Mouse (Mus musculus) spleen, postnatal 4 days (tissue): ENCODE measurements at regions not wholly inside any gene's neighbourhood (a gene's known extent, or its start where the extent isn't known, plus 50 kb on each side); places are given as distances from the start of the nearest gene placed in this dataset.

ENCODE experiments used
- DNase-seq, 2 experiments: peaks; one replicate each; pipeline ENCODE4 v3.0.0; 2022; ENCODE audit warnings: low spot score in 2 of 2

- no peak for DNase-seq
Observed at GRCm38 (mm10) chr14:58691129-58691828, 451.4 kb downstream of the 1700129C05Rik start.

- DNase-seq, result no peak
Observed at GRCm38 (mm10) chr14:58687814-58688213, 454.9 kb downstream of the 1700129C05Rik start.

GRCm38 (mm10) chr14:58678781-58679180 is 463.9 kb downstream of the 1700129C05Rik start:
- DNase-seq, result no peak

- DNase-seq, result no peak
Observed at GRCm38 (mm10) chr14:58678126-58678656, 464.5 kb downstream of the 1700129C05Rik start.

- no peak for DNase-seq
Observed at GRCm38 (mm10) chr14:58675146-58675545, 467.5 kb downstream of the 1700129C05Rik start.

- no peak for DNase-seq
Observed at GRCm38 (mm10) chr14:58663946-58664345, 478.7 kb downstream of the 1700129C05Rik start.

- DNase-seq, result no peak
Observed at GRCm38 (mm10) chr14:58662601-58663000, 480.1 kb downstream of the 1700129C05Rik start.

DNA sequence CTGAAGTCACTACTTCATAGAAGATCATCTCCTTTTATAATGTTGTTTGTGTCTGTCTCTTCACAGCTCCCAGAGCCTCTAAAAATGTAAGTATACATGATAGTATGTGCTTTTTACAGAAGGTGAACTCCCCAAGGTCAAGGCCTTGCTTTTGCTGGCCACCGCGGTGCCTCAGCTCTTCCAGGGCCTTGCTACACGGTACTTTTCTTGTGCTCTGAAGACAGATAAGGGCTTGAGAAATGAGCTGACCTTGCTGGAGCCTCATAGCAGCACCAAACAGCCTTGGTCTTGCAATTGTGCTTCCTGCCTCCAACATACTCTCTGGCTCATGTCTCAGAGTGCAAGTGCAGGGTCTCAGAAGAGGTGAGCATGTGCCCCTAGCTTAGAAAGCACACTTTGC is 481.3 kb downstream of the 1700129C05Rik start:
- no peak for DNase-seq

DNA sequence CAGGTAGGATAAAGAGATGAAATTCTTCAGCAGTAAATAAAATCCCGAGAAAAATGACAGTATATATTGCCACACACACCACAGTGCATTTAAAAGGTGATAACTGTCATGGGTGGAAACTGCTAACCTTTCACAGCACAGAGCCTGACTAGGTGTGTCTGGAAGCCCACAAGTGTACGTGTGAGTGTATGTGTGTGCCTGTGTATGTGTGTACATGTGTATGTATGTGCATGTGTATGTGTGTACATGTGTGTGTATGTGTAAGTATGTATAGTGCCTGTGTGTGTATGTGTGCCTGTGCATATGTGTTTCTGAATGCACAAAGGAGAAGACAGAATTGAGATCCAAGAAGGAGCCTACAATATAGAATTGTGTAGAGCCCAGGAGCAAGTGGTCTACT is 485.4 kb downstream of the 1700129C05Rik start:
- DNase-seq, result no peak

DNA sequence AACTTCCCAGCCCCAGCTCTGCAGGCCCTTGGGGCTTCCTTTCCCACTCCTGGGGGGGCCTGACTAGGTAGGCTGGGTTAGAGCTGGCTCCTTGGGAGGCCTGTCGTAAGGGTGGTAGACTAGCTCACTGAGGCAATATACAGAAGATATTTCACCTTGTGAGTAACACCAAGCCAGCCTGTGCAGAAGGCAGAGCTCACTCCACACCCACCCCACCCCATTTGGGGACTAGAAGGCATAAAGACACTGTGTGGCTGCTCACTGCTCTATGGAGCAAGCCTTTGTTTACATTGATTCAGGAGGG is 485.8 kb downstream of the 1700129C05Rik start:
- DNase-seq, result no peak

- no peak for DNase-seq
Observed at GRCm38 (mm10) chr14:58656212-58656934, 486.3 kb downstream of the 1700129C05Rik start.

DNA sequence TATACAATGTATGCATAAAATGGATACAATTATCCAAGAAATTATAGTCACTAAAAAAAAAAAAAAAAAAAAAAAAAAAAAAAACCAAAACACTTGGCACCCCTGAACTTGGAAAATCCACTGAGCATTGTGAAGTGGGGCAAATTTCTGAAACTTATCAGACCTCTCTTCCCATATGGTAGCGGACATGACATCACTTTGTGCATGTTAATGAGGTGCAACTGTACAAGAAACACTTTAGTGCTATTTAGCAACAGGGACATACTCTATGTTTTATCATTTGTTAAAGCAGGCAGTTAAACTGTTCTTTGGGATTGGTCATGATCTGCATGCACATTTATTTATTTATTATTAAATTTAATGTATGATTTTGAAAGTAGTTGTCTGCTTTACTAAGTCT is 489.7 kb downstream of the 1700129C05Rik start:
- no peak for DNase-seq

DNA sequence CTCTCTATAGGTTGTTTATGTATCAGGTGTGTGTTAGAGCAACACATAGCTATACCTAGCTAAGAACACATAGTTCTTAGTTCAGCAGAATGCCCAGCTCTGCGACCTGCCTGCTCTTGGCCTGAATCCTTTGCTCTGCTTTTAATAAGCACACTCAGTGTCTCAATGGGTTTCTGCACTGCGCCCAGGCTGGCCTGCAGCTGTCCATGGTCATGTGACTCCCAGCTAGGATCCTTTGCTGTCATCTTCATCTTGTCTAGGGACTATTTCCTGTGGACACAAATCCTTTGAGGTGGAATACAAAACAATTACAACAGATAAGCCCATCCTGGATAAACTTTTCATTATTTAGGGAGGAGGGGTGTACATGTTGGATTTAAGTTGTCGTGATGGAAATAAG is 490.7 kb downstream of the 1700129C05Rik start:
- no peak for DNase-seq

GRCm38 (mm10) chr14:58651210-58651609 is 491.5 kb downstream of the 1700129C05Rik start:
- no peak for DNase-seq

DNA sequence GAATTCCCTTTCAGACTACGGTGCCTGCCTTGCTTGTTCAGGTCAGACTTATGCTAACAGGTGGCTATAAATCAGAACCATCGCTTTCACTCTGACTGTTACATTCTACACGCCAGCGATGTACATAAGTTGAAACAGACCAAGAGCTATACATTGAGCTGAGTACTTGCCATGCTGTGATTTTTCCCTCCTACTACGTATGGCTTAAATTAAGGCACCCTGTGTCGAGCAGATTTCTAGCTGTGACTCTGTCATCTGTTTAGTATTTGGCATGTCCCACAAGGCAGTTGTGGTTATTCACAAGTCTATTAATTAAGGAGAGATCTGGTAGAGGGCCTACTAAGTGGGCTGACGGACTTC is 504.4 kb downstream of the 1700129C05Rik start:
- no peak for DNase-seq

DNA sequence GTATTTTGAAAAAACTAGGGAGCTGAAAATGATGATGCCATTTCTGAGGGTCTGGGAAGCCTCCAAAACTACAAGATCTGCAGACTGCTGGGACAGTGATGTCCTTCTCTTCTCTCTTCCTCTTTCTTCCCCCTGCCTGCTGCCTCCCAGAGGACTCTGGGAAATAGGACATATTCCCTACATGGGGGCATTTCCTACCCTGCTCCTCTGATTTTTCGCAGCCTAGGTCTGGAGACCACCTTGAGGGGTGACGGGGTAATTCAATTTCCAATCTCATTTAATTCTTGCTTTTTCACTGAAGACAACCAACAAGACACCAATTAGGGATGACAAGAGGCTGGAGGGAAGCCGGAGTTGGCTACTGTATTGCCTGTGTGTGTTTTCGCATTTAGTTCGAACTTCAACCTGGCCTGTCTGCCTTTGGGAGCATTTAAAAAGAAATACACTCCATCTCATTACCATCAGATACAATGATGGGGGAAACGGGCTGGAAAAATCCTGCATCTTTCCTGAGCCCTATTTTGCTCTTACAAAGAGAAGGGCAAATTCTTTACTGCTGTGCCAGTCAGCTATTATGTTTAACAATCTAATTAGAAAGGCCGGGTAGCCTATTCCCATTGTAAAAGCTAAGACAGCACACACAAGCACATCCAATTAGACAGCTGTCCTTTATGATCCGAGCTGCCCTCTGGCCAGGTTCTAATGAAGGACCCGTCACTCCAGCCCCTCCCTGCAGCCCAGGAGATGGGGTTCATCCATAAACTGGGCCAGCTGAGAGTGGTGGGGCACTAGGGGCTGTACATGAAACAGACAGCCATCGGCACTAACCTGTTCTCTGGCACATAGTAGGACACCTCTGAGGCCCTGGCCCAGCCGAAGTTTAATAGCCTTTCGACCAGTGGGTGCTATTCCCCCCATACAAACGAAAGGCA is 505.0 kb downstream of the 1700129C05Rik start:
- DNase-seq, result no peak

GRCm38 (mm10) chr14:58631221-58631620 is 511.5 kb downstream of the 1700129C05Rik start:
- DNase-seq, result no peak

DNA sequence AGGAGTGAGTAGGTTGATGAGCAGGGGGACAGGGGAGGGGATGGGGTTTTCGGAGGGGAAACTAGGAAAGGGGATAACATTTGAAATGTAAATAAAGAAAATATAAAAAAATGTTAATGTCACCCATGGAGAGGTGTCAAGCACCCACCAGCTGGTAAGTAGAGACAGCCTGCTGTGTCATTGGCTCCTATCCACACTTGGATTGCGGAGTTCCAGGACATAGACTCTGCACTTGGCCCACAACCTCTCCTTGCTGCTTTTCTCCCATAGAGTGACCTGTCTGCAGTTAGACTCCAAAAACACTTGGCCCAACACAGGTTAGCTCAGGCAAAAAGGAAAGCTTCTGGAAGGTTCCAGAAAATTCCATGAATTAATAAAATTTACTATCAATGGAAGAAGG is 514.4 kb downstream of the 1700129C05Rik start:
- no peak for DNase-seq

- DNase-seq, result no peak
Observed at GRCm38 (mm10) chr14:58626506-58627256, 516.0 kb downstream of the 1700129C05Rik start.

DNA sequence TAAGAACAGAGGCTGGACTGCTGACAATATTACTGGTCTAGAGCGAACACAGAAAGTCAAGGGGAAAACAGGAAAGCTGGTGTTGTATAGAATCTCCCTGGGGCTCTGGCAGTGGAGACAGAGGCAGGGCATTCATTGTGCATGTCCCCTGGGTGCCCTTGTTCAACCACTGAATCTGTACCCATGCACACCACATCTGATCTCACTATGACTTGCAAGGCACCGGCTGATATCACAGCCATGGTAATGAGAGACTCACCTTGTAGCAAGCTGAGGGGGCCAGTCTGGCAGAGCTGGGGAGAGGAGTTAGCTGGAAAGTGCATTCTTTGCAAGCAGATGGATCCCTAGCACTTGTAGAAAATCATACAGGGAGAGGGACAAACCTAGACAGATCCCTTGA is 522.5 kb downstream of the 1700129C05Rik start:
- DNase-seq, result no peak

- no peak for DNase-seq
Observed at GRCm38 (mm10) chr14:58617656-58618055, 525.0 kb downstream of the 1700129C05Rik start.

DNA sequence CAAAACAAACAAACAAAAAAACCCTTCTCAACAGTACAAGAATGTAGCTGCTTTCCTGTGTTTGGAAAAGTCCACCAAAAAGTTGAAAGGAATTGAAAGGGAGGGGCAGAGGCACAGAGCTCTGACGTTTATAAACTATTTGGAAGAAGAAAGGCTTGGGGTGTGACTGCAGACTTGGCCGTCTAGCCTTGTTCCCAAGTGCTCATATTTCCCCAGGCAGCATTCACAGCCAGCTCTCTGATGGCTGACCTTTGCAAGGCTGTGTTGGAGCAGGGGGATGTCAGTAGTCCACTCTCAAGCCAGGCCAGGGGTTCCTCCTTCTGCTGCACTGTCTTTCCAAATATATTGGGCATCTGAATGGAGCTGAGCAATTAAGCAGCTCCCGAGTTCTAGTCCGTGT is 534.5 kb downstream of the 1700129C05Rik start:
- DNase-seq, result no peak
